ENCODE assay signal across 8 mouse cellular contexts in genomic region chr14:51240899-51241298, GRCm38 (mm10). TPM values are rescaled to one million over a fixed set of nuclear protein-coding genes. Genes with fewer than 3 reads are reported as not detected.
DNase-seq lines count a peak whose midpoint lies in the region; ATAC-seq and TF ChIP-seq lines count a peak whose summit lies in the region.

No protein-coding gene starts in this region.

- H3K4me3 ChIP-seq in intestine, postnatal 0 days (ENCODE audit: low read depth, low read length) = no peak overlapping the region
- H3K4me3 ChIP-seq in intestine, embryonic 16.5 days (ENCODE audit: low read length) = no peak overlapping the region
- H3K4me3 ChIP-seq in forebrain, embryonic 16.5 days (replicated peaks; ENCODE audit: low read length) = no peak overlapping the region

- ATAC-seq in intestine, postnatal 0 days = no peak
- ATAC-seq in intestine, embryonic 16.5 days = no peak
- ATAC-seq in forebrain, embryonic 16.5 days = no peak

- H3K27me3 ChIP-seq in intestine, postnatal 0 days (replicated peaks; ENCODE audit: control insufficient read depth, insufficient read depth, low read length) = no peaks in the 10 kb centered on the region
- no peaks in the 10 kb centered on the region for H3K27me3 ChIP-seq in intestine, embryonic 16.5 days (replicated peaks; ENCODE audit: control insufficient read depth, insufficient read depth, low read length)
- H3K27me3 ChIP-seq in forebrain, embryonic 16.5 days (replicated peaks; ENCODE audit: control insufficient read depth, insufficient read depth, low read length) = no peaks in the 10 kb centered on the region

- peak; percentile 55 for DNase-seq in ES-CJ7 (ENCODE audit: low read depth, low spot score)
- DNase-seq in brain, adult 2 months (ENCODE audit: low read depth, low spot score) = peak; percentile 80
- DNase-seq in gastrocnemius, postnatal 14 days = peak; percentile 7
- DNase-seq in left cerebral cortex, adult 18-20 months (ENCODE audit: low spot score in 2 of 2) = peak; percentile 34 to 48
- peak; percentile 2 for DNase-seq in retina, postnatal 7 days (ENCODE audit: low read depth, low spot score)

- H3K4me2 ChIP-seq in intestine, postnatal 0 days (replicated peaks; ENCODE audit: low read depth) = no peak overlapping the region
- H3K4me2 ChIP-seq in intestine, embryonic 16.5 days (ENCODE audit: low read depth, low read length) = no peak overlapping the region
- H3K4me2 ChIP-seq in forebrain, embryonic 16.5 days (ENCODE audit: low read length) = no peak overlapping the region

- H3K27ac ChIP-seq in intestine, postnatal 0 days (ENCODE audit: low read depth, low read length) = no peak overlapping the region
- no peak overlapping the region for H3K27ac ChIP-seq in intestine, embryonic 16.5 days (ENCODE audit: low read length)
- H3K27ac ChIP-seq in forebrain, embryonic 16.5 days (ENCODE audit: low read length) = no peak overlapping the region

- H3K4me1 ChIP-seq in intestine, postnatal 0 days (replicated peaks; ENCODE audit: control insufficient read depth, insufficient read depth, low read length) = no peaks in the 10 kb centered on the region
- no peaks in the 10 kb centered on the region for H3K4me1 ChIP-seq in intestine, embryonic 16.5 days (ENCODE audit: control insufficient read depth, insufficient read depth, low read length)
- no peaks in the 10 kb centered on the region for H3K4me1 ChIP-seq in forebrain, embryonic 16.5 days (replicated peaks; ENCODE audit: control insufficient read depth, insufficient read depth, low read length)

- H3K9me3 ChIP-seq in intestine, postnatal 0 days (ENCODE audit: control insufficient read depth) = no peaks in the 10 kb centered on the region
- no peaks in the 10 kb centered on the region for H3K9me3 ChIP-seq in intestine, embryonic 16.5 days (ENCODE audit: control insufficient read depth, low read length)
- no peaks in the 10 kb centered on the region for H3K9me3 ChIP-seq in forebrain, embryonic 16.5 days (ENCODE audit: control insufficient read depth, low read length)

- no peaks in the 10 kb centered on the region for H3K36me3 ChIP-seq in intestine, postnatal 0 days (ENCODE audit: control insufficient read depth, insufficient read depth)
- H3K36me3 ChIP-seq in intestine, embryonic 16.5 days (ENCODE audit: control insufficient read depth, insufficient read depth, low read length) = no peaks in the 10 kb centered on the region
- H3K36me3 ChIP-seq in forebrain, embryonic 16.5 days (ENCODE audit: control insufficient read depth, insufficient read depth) = no peaks in the 10 kb centered on the region

- intact Hi-C loops in gastrocnemius, postnatal 14 days (cut with DNase I; ENCODE audit: low total_unique reads) = no loop called here

- H3K9ac ChIP-seq in intestine, postnatal 0 days (ENCODE audit: low read depth, low read length) = no peak overlapping the region
- no peak overlapping the region for H3K9ac ChIP-seq in intestine, embryonic 16.5 days (ENCODE audit: low read depth, low read length)
- no peak overlapping the region for H3K9ac ChIP-seq in forebrain, embryonic 16.5 days (replicated peaks; ENCODE audit: low read depth, low read length)

- peak; percentile 84 for TF ChIP-seq CTCF in intestine, postnatal 0 days (IDR thresholded peaks at IDR 0.05; ENCODE audit: low read depth)

RNA-seq across cellular contexts. Expression of gene Rnase2a, which starts 15.0 kb away (rescaled TPM):
- not detected in 2 replicates for polyA plus RNA-seq in intestine, postnatal 0 days (2015; fragmentation: Nextera tagmentation; extraction: Ambion mirVana)
- not detected in 2 replicates for polyA plus RNA-seq in intestine, embryonic 16.5 days (2015; fragmentation: Nextera tagmentation; extraction: Ambion mirVana)
- total RNA-seq in gastrocnemius, postnatal 14 days (2021) = under 1 TPM in 1 of 2 experiments, not detected in 1; 0.64 TPM
- not detected for total RNA-seq in left cerebral cortex, adult 18-20 months (2021)
- not detected in 2 replicates for polyA plus RNA-seq in forebrain, embryonic 16.5 days (2015; fragmentation: Nextera tagmentation; extraction: Ambion mirVana)

RNA-seq across cellular contexts. Expression of gene Ear14, which starts 37.7 kb away (rescaled TPM):
- polyA plus RNA-seq in intestine, postnatal 0 days (2015; fragmentation: Nextera tagmentation; extraction: Ambion mirVana) = not detected in 2 replicates
- polyA plus RNA-seq in intestine, embryonic 16.5 days (2015; fragmentation: Nextera tagmentation; extraction: Ambion mirVana) = not detected in 2 replicates
- not detected for total RNA-seq in gastrocnemius, postnatal 14 days (2021)
- not detected for total RNA-seq in left cerebral cortex, adult 18-20 months (2021)
- polyA plus RNA-seq in forebrain, embryonic 16.5 days (2015; fragmentation: Nextera tagmentation; extraction: Ambion mirVana) = not detected in 2 replicates

RNA-seq across cellular contexts. Expression of gene Ang2, which starts 42.0 kb away (rescaled TPM):
- not detected in 2 replicates for polyA plus RNA-seq in intestine, postnatal 0 days (2015; fragmentation: Nextera tagmentation; extraction: Ambion mirVana)
- polyA plus RNA-seq in intestine, embryonic 16.5 days (2015; fragmentation: Nextera tagmentation; extraction: Ambion mirVana) = not detected in 2 replicates
- total RNA-seq in gastrocnemius, postnatal 14 days (2021) = not detected
- total RNA-seq in left cerebral cortex, adult 18-20 months (2021) = not detected
- not detected in 2 replicates for polyA plus RNA-seq in forebrain, embryonic 16.5 days (2015; fragmentation: Nextera tagmentation; extraction: Ambion mirVana)

Comparison
In these comparisons a context has a peak if more than half of its experiments do, and no peak if none do; other contexts are left out.
1. DNase-seq: peak in every context shown above with its lines; median percentile 80 in brain, adult 2 months; 55 in ES-CJ7; 41 in left cerebral cortex, adult 18-20 months; 7 in gastrocnemius, postnatal 14 days; 2 in retina, postnatal 7 days.